Mouse (Mus musculus) liver, embryonic 11.5 days (tissue): Measurements from ENCODE around the gene Calm3. TPM values are rescaled to one million over a fixed set of nuclear protein-coding genes. Genes with fewer than 3 reads are reported as not detected.

ENCODE experiments used
- ATAC-seq: fragments of 200-750 bp; cut with Nextera tagmentation; replicated peaks from 2 replicates; pipeline ENCODE4 v1.8.0; 2017; ENCODE audit warnings: moderate number of reproducible peaks, mild to moderate bottlenecking, moderate TSS enrichment, moderate library complexity; ENCODE audit not compliant: low FRiP score
- DNase-seq: peaks from one replicate; pipeline ENCODE4 v3.0.0-alpha.2; 2017; ENCODE audit warnings: low spot score
- H3K27ac ChIP-seq: fragments of 300-500 bp; sonication (generic); 2 replicates; pipeline ENCODE4 v1.5.1; 2014; ENCODE audit warnings: mild to moderate bottlenecking, low read depth, low read length, control low read depth
- H3K27me3 ChIP-seq: fragments of 300-500 bp; sonication (generic); replicated peaks from 2 replicates; pipeline ENCODE4 v1.6.1; 2014; ENCODE audit warnings: low read length, mixed read lengths; ENCODE audit not compliant: control insufficient read depth, insufficient read depth
- H3K36me3 ChIP-seq: fragments of 300-500 bp; sonication (generic); 2 replicates; pipeline ENCODE4 v1.6.1; 2014; ENCODE audit warnings: mild to moderate bottlenecking, low read length, moderate library complexity, mixed read lengths; ENCODE audit not compliant: control insufficient read depth, insufficient read depth
- H3K4me1 ChIP-seq: fragments of 300-500 bp; sonication (generic); replicated peaks from 2 replicates; pipeline ENCODE4 v1.6.1; 2014; ENCODE audit warnings: low read length, mixed read lengths; ENCODE audit not compliant: control insufficient read depth, insufficient read depth
- H3K4me2 ChIP-seq: fragments of 300-500 bp; sonication (generic); 2 replicates; pipeline ENCODE4 v1.6.1; 2014; ENCODE audit warnings: mild to moderate bottlenecking, control low read depth, moderate library complexity
- H3K4me3 ChIP-seq: fragments of 300-500 bp; sonication (generic); 2 replicates; pipeline ENCODE4 v1.5.1; 2014; ENCODE audit warnings: low read depth, low read length, control low read depth
- H3K9ac ChIP-seq: fragments of 300-500 bp; sonication (generic); 2 replicates; pipeline ENCODE4 v1.6.1; 2014; ENCODE audit warnings: low read depth, low read length, control low read depth
- H3K9me3 ChIP-seq: fragments of 300-500 bp; sonication (generic); 2 replicates; pipeline ENCODE4 v1.6.1; 2016; ENCODE audit warnings: low read length, inconsistent platforms, mixed read lengths; ENCODE audit not compliant: control insufficient read depth
- WGBS: fragments of 180-500 bp; shearing (Covaris S2); extraction: QIAGEN DNeasy Blood & Tissue Kit; methylation state at CpG from one replicate; pipeline ENCODE4 v1.1.7; 2014; 5-methylcytosine and 5-hydroxymethylcytosine counted together
- polyA plus RNA-seq: library from polyadenylated mRNA; unstranded; fragments of >200 nt; fragmentation: Nextera tagmentation; extraction: Ambion mirVana; gene quantifications from 2 replicates; pipeline ENCODE4 v1.2.1, GENCODE M21; 2014

Calm3 gene
- polyA plus RNA-seq, 1 experiment from 2014 or later, result 169 TPM

GRCm38 (mm10) chr7:16944808-16945315, 20.9 kb upstream of the Calm3 start:
- H3K27me3 ChIP-seq, result peaks cover 68% of the 10 kb centered on the region
- peaks cover 7% of the 10 kb centered on the region; the same call in 1 of the 2 replicates for H3K4me1 ChIP-seq

GRCm38 (mm10) chr7:16944061-16944807, 20.3 kb upstream of the Calm3 start, which contains the start of gene Pnmal2:
Gene Pnmal2, plus strand, starts transcription at chr7:16944682.
- Histone ChIP-seq H3K36me3 (no peaks in the 10 kb centered on the region), H3K9me3 (no peaks in the 10 kb centered on the region), H3K27me3 (peaks cover 62% of the 10 kb centered on the region), H3K4me2 (peak within 1 kb of the TSS; percentile 79), H3K27ac (no peak within 1 kb of the TSS), H3K4me3 (peak within 1 kb of the TSS; percentile 53), H3K4me1 (peaks cover 7% of the 10 kb centered on the region; the same call in 1 of the 2 replicates), H3K9ac (peak within 1 kb of the TSS; percentile 2)
- ATAC-seq (peak; percentile 77), DNase-seq (peak; percentile 81)
- whole genome bisulfite sequencing, result 15% methylated on average over 36 of the region's 36 CpGs

More at GRCm38 (mm10) chr7:16944808-16945315, 20.9 kb upstream of the Calm3 start:
- Histone ChIP-seq H3K4me3 (peak overlapping the region; percentile 53), H3K9ac (peak overlapping the region; percentile 2), H3K4me2 (peak overlapping the region; percentile 79), H3K36me3 (no peaks in the 10 kb centered on the region), H3K27ac (no peak overlapping the region), H3K9me3 (no peaks in the 10 kb centered on the region)
- ATAC-seq, result 0 out of 2 replicates have a peak, but pooled peaks have one; percentile 6
- DNase-seq, result no peak
- WGBS, result 4% methylated on average over 22 of the region's 22 CpGs

GRCm38 (mm10) chr7:16942861-16943260, 18.9 kb upstream of the Calm3 start:
- peaks cover 7% of the 10 kb centered on the region; the same call in 1 of the 2 replicates for H3K4me1 ChIP-seq
- H3K4me2 ChIP-seq, result no peak overlapping the region
- no peak for ATAC-seq
- 59% methylated on average over 4 of the region's 4 CpGs for WGBS
- no peak for DNase-seq
- H3K27ac ChIP-seq, result no peak overlapping the region
- H3K27me3 ChIP-seq, result peaks cover 48% of the 10 kb centered on the region
- H3K4me3 ChIP-seq, result no peak overlapping the region
- no peaks in the 10 kb centered on the region for H3K36me3 ChIP-seq
- H3K9me3 ChIP-seq, result no peaks in the 10 kb centered on the region
- no peak overlapping the region for H3K9ac ChIP-seq

- WGBS, result 57% methylated on average over 7 of the region's 7 CpGs
- no peaks in the 10 kb centered on the region for H3K9me3 ChIP-seq
- no peak for ATAC-seq
Measured at GRCm38 (mm10) chr7:16940292-16940691, 16.4 kb upstream of the Calm3 start.

GRCm38 (mm10) chr7:16938117-16938791, 14.3 kb upstream of the Calm3 start:
- no peak for ATAC-seq
- H3K9ac ChIP-seq, result no peak overlapping the region
- no peak for DNase-seq
- H3K4me1 ChIP-seq, result no peaks in the 10 kb centered on the region
- H3K27ac ChIP-seq, result no peak overlapping the region
- H3K27me3 ChIP-seq, result 0 out of 2 replicates have a peak, but pooled peaks cover 2% of the 10 kb centered on the region
- H3K4me3 ChIP-seq, result no peak overlapping the region
- no peaks in the 10 kb centered on the region for H3K36me3 ChIP-seq
- WGBS, result 73% methylated on average over 17 of the region's 17 CpGs
- H3K9me3 ChIP-seq, result no peaks in the 10 kb centered on the region
- H3K4me2 ChIP-seq, result no peak overlapping the region

More at GRCm38 (mm10) chr7:16940292-16940691, 16.4 kb upstream of the Calm3 start:
- Histone ChIP-seq H3K4me2 (no peak overlapping the region), H3K9ac (no peak overlapping the region), H3K27ac (no peak overlapping the region), H3K4me1 (no peaks in the 10 kb centered on the region), H3K27me3 (peaks cover 22% of the 10 kb centered on the region), H3K36me3 (no peaks in the 10 kb centered on the region), H3K4me3 (no peak overlapping the region)
- no peak for DNase-seq

- no peak overlapping the region for H3K9ac ChIP-seq
- no peak overlapping the region for H3K4me2 ChIP-seq
- DNase-seq (no peak), ATAC-seq (no peak)
- 46% methylated on average over 4 of the region's 4 CpGs for WGBS
- H3K4me3 ChIP-seq, result no peak overlapping the region
- H3K9me3 ChIP-seq, result no peaks in the 10 kb centered on the region
- H3K27me3 ChIP-seq, result no peaks in the 10 kb centered on the region
- no peaks in the 10 kb centered on the region for H3K4me1 ChIP-seq
- H3K36me3 ChIP-seq, result no peaks in the 10 kb centered on the region
- H3K27ac ChIP-seq, result no peak overlapping the region
Measured at GRCm38 (mm10) chr7:16937312-16937711, 13.4 kb upstream of the Calm3 start.

- no peaks in the 10 kb centered on the region for H3K4me1 ChIP-seq
- no peaks in the 10 kb centered on the region for H3K9me3 ChIP-seq
- H3K27me3 ChIP-seq, result no peaks in the 10 kb centered on the region
- H3K36me3 ChIP-seq, result no peaks in the 10 kb centered on the region
- no peak overlapping the region for H3K9ac ChIP-seq
- H3K4me2 ChIP-seq, result no peak overlapping the region
- 35% methylated on average over 14 of the region's 14 CpGs for WGBS
- no peak overlapping the region for H3K27ac ChIP-seq
- H3K4me3 ChIP-seq, result no peak overlapping the region
- no peak for DNase-seq
- ATAC-seq, result no peak
Measured at GRCm38 (mm10) chr7:16932704-16933577, 9.0 kb upstream of the Calm3 start.

- Histone ChIP-seq H3K9me3 (no peaks in the 10 kb centered on the region), H3K4me1 (no peaks in the 10 kb centered on the region), H3K27ac (no peak overlapping the region), H3K9ac (no peak overlapping the region), H3K4me2 (no peak overlapping the region), H3K4me3 (no peak overlapping the region), H3K36me3 (no peaks in the 10 kb centered on the region), H3K27me3 (no peaks in the 10 kb centered on the region)
- ATAC-seq, result peak; percentile 64
- no peak for DNase-seq
- 17% methylated on average over 14 of the region's 14 CpGs for WGBS
Measured at GRCm38 (mm10) chr7:16931968-16932627, 8.2 kb upstream of the Calm3 start.
